Mouse (Mus musculus): Measurements from ENCODE around the gene Zbed5. TPM values are rescaled to one million over a fixed set of nuclear protein-coding genes. Genes with fewer than 3 reads are reported as not detected.
"Not testable (repeated sequence)": the region's sequence is repeated elsewhere in the genome, so short reads cannot be mapped to it uniquely, and the experiment has no call there.

The Zbed5 gene
- total RNA-seq, 1 experiment from 2014 or later: 1.7 TPM

DNA sequence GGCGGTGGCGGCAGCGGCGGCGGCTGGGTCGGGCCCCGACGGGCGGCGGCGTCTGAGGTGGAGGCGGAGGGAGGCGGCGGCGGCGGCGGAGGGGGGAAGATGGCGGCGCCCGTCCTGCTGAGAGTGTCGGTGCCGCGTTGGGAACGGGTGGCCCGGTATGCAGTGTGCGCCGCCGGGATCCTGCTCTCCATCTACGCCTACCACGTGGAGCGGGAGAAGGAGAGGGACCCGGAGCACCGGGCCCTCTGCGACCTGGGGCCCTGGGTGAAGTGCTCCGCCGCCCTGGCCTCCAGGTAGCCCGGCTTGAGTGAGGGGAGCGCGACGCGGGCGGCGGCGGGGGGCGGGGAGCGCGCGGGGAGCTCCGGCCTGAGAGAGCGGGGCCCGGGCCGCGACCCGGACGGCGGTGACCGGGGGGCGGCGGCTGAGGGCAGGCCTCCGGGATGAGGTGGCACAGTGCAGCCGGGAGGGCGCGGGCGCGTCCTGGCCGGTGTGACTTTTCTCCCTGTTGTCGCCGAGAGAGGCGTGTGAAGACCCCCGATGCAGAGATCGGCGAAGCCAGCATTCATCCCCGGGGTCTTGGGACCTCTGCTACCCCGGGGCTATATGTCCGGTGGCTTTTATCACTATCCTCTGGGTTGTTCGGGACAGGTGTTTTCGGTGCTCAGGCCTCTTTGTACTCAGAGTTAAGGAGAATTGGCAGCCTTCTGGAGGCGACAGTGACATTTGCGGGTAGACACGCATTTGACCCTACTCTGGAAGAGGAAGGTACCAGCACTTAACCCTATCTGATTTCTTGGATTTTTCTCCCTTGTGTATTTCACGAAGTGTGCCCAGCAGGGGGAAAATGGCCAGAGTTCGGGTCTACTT is 46.8 kb downstream of the Zbed5 start:
- ATAC-seq (ENCODE audit: extremely low read depth, insufficient number of reproducible peaks, low FRiP score, poor library complexity, severe bottlenecking): not testable (repeated sequence)

DNA sequence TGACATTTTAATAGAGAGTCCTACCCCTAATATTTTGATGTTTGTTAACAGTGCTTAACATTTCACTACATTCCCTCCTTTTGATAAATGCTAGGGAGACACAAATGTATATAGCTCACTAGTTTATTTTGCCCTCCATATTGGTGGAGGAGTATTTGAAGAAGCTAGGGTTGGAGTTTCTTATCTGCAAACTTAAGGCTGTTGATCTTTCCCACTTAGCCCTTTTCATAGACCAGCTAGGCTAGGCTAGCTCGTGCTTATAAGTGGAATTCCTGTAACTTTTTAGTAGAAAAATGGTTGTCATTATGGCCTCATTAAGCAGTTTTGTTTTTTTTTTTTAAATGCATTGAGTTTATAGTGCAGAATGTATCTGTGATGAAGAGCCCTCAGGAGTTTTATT is 47.9 kb downstream of the Zbed5 start:
- ATAC-seq (ENCODE audit: extremely low read depth, insufficient number of reproducible peaks, low FRiP score, poor library complexity, severe bottlenecking): no peak

DNA sequence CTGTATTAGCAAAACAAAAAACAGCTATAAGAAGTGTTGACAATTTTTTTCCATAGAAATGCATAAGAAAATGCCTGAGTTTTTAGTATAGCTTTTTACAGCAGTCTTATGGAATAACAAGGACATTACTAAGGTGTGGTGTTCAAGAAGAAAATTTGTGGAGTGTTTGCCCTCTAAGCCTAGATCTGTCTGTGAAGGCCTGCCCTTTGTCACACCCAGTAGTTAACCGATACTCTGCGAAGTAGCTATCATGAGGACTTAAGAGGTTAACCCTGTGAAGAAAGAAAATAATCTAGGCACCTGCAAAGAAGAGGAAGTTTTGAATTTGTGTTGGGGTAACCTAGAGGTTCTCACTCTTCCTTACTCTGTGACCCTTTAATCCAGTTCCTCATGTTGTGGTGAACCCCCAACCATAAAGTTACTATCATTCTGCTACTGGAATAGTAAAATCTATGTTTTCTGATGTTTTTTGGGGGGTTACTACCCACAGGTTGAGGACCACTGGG is 52.1 kb downstream of the Zbed5 start:
- ATAC-seq (ENCODE audit: extremely low read depth, insufficient number of reproducible peaks, low FRiP score, poor library complexity, severe bottlenecking): no peak

GRCm38 (mm10) chr5:129952143-129952542 is 56.6 kb downstream of the Zbed5 start:
- ATAC-seq (ENCODE audit: extremely low read depth, insufficient number of reproducible peaks, low FRiP score, poor library complexity, severe bottlenecking): no peak

Other genes with a start within 250 kb of the Zbed5 start
- 0.70 and 0.74 TPM in 2 replicates for gene Zfp11, start 225.6 kb upstream of the Zbed5 start, total RNA-seq (2017)
- not detected in 2 replicates for gene Sept14, start 187.2 kb upstream of the Zbed5 start, total RNA-seq (2017)
- gene Mrps17, start 180.2 kb upstream of the Zbed5 start, total RNA-seq (2017): 36.1 and 42.6 TPM in 2 replicates
- 27.0 and 29.1 TPM in 2 replicates for gene Nipsnap2, start 170.7 kb upstream of the Zbed5 start, total RNA-seq (2017)
- 8.3 and 11.2 TPM in 2 replicates for gene Psph, start 108.3 kb upstream of the Zbed5 start, total RNA-seq (2017)
- gene Sumf2, start 48.7 kb upstream of the Zbed5 start, total RNA-seq (2017): 6.4 and 8.6 TPM in 2 replicates
- 116 and 119 TPM in 2 replicates for gene Chchd2, start 8.3 kb upstream of the Zbed5 start, total RNA-seq (2017)
- 0.93 TPM in 1 of 2 replicates, not detected in the other for gene Phkg1, start 2.8 kb downstream of the Zbed5 start, total RNA-seq (2017)
- 10.5 and 13.3 TPM in 2 replicates for gene Nupr1l, start 12.8 kb downstream of the Zbed5 start, total RNA-seq (2017)
- 11.9 and 14.3 TPM in 2 replicates for gene Vkorc1l1, start 46.2 kb downstream of the Zbed5 start, total RNA-seq (2017)
- gene Gusb, start 107.3 kb downstream of the Zbed5 start, total RNA-seq (2017): 32.0 and 33.5 TPM in 2 replicates
- 7.6 and 7.7 TPM in 2 replicates for gene Asl, start 133.5 kb downstream of the Zbed5 start, total RNA-seq (2017)
- 24.9 and 40.4 TPM in 2 replicates for gene Crcp, start 133.6 kb downstream of the Zbed5 start, total RNA-seq (2017)
- gene Tpst1, start 177.6 kb downstream of the Zbed5 start, total RNA-seq (2017): 19.8 and 23.3 TPM in 2 replicates
- gene Kctd7, start 249.1 kb downstream of the Zbed5 start, total RNA-seq (2017): 3.0 and 5.3 TPM in 2 replicates